Mouse (Mus musculus) spleen, adult 2 months (tissue): ENCODE results near the gene Snx13. TPM values are rescaled to one million over a fixed set of nuclear protein-coding genes. Genes with fewer than 3 reads are reported as not detected.
A peak's percentile ranks its signal among the peaks of the same experiment; 100 is the strongest.

Source experiments
- DNase-seq, 2 experiments: peaks; one replicate each; pipeline versions ENCODE4 v3.0.0 to v3.0.0-alpha.2; 2012 to 2021; ENCODE audit warnings: low spot score in 2 of 2, low read depth in 1 of 2
- H3K27ac ChIP-seq: fragments of 200-500 bp; 2 replicates; pipeline ENCODE4 v1.5.1; 2012; ENCODE audit warnings: low read length, inconsistent platforms; ENCODE audit not compliant: insufficient read depth
- H3K27me3 ChIP-seq: fragments of 200-500 bp; 2 replicates; pipeline ENCODE4 v1.6.1; 2012; ENCODE audit warnings: mild to moderate bottlenecking, moderate library complexity, low read length, inconsistent platforms; ENCODE audit not compliant: control insufficient read depth, insufficient read depth
- H3K36me3 ChIP-seq: fragments of 200-500 bp; 2 replicates; pipeline ENCODE4 v1.6.1; 2012; ENCODE audit warnings: mild to moderate bottlenecking, low read length, inconsistent platforms; ENCODE audit not compliant: control insufficient read depth, insufficient read depth
- H3K4me1 ChIP-seq: fragments of 200-500 bp; 2 replicates; pipeline ENCODE4 v1.6.1; 2011; ENCODE audit warnings: inconsistent platforms; ENCODE audit not compliant: control insufficient read depth, insufficient read depth, insufficient read length
- H3K4me3 ChIP-seq: fragments of 200-500 bp; 2 replicates; pipeline ENCODE4 v1.5.1; 2011; ENCODE audit warnings: mild to moderate bottlenecking, inconsistent platforms; ENCODE audit not compliant: insufficient read depth, insufficient read length; ENCODE audit errors: extremely low read depth
- CTCF ChIP-seq: fragments of 200-500 bp; IDR thresholded peaks from 2 replicates; pipeline ENCODE4 v1.5.1; 2011; ENCODE audit warnings: mild to moderate bottlenecking, inconsistent platforms; ENCODE audit not compliant: insufficient read depth, insufficient read length, insufficient replicate concordance; ENCODE audit errors: extremely low read depth
- POLR2A ChIP-seq: fragments of 200-500 bp; IDR thresholded peaks from 2 replicates; pipeline ENCODE4 v1.6.1; 2011; ENCODE audit warnings: low read depth, low read length, inconsistent platforms
- WGBS: fragments of 180-500 bp; shearing (Covaris S2); methylation state at CpG from one replicate; pipeline ENCODE4 v1.1.7; 2018; 5-methylcytosine and 5-hydroxymethylcytosine counted together
- polyA plus RNA-seq: library from polyadenylated mRNA; depleted of rRNA; stranded (reverse); fragments of >200 nt; gene quantifications from 2 replicates; pipeline ENCODE4 v1.2.3, GENCODE M21; 2012; rRNA removed

The Snx13 gene
- polyA plus RNA-seq = 2.4 and 2.5 TPM in 2 replicates

DNA sequence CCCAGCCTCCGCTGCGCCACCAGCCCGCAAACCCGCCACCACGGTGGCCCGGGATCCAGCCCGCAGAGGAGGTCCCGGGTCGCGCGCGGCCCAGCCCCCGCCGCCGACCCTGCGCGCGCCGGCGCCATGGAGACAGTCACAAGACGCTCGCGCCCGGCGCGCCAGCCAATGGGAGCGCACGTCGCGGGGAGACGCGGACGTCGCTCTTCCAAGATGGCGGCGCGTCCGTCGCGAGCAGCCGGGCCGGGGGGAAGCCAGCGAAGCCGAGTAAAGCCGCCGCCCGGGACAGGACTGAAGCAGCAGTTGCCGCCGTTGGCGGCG lies at the start of gene Snx13:
Snx13 (plus strand) TSS at position 188 of the 321 bp plus-strand sequence.
- Histone ChIP-seq H3K36me3 (no peaks in the 10 kb centered on the region), H3K27me3 (no peaks in the 10 kb centered on the region), H3K4me1 (peaks cover 1% of the 10 kb centered on the region; the same call in 1 of the 2 replicates), H3K27ac (peak within 1 kb of the TSS; percentile 97), H3K4me3 (peak within 1 kb of the TSS; percentile 95)
- TF ChIP-seq POLR2A = peak; percentile 24
- no peak for TF ChIP-seq CTCF
- 0% methylated on average over 48 of the region's 51 CpGs for WGBS
- peak; percentile 76 to 87 for DNase-seq

DNA sequence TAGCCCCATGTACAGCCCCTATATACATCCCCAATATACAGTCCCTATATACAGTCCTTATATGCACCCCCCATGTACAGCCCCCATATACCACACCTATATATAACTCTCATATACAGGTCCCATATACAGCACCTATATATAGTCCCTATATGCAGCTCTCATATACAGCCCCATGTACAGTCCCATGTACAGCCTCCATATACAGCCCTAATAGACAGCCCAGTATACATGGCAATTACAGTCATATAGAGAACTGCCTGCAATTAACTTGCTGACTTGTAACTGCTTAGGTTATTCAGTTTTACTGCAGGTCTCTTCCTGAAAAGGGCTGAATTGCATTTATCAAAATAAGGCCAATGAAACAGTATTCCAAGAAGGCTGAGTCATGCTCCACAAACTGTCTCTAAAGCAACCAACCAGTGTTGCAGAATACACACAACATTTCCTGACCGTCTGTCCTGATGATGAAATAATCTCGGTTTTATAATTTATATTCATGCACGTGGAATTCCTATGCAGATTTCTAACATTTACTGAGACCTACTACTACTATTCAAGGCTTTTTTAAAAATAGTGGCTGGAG lies 49.3 kb upstream of the Snx13 start:
- DNase-seq = no peak
- Histone ChIP-seq H3K27me3 (no peaks in the 10 kb centered on the region), H3K4me1 (no peaks in the 10 kb centered on the region), H3K27ac (no peak overlapping the region), H3K4me3 (no peak overlapping the region), H3K36me3 (no peaks in the 10 kb centered on the region)
- WGBS = 58% methylated on average over 3 of the region's 3 CpGs
- TF ChIP-seq POLR2A (no peak), CTCF (no peak)

DNA sequence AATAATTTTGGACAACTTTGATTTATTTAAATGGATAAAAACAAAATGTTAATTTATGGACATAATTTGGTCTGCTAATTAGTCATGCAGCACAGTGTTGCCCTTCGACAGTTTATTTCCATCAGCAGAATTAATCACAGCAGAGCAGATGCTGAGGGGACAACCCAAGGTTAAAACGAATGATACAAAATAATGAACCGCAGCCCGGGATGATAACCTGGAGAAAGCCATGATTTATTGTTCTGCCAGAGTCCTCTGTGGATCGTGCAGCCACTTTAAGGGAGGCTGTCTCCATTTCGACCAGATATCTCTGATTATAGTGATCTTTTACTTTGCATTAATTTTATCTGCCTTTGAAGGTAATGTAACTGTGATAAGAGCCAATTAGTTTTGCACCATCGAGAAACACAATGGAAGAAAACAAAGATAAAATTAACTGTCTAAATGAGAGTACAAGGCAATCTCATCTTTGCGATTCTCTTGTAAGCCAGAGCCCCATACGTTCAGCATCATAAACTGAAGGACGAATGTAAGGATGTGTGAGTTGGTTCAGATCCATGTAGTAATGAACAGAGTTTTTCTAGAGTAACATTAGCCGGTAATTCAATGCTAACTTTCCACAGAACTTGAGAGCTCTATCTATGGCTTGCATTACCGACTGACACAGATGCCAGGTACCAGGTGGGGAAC lies 48.1 kb upstream of the Snx13 start:
- Histone ChIP-seq H3K36me3 (no peaks in the 10 kb centered on the region), H3K4me1 (no peaks in the 10 kb centered on the region), H3K27me3 (no peaks in the 10 kb centered on the region), H3K27ac (no peak overlapping the region), H3K4me3 (no peak overlapping the region)
- no peak for TF ChIP-seq CTCF
- no peak for TF ChIP-seq POLR2A
- WGBS = 91% methylated on average over 12 of the region's 12 CpGs
- no peak for DNase-seq

DNA sequence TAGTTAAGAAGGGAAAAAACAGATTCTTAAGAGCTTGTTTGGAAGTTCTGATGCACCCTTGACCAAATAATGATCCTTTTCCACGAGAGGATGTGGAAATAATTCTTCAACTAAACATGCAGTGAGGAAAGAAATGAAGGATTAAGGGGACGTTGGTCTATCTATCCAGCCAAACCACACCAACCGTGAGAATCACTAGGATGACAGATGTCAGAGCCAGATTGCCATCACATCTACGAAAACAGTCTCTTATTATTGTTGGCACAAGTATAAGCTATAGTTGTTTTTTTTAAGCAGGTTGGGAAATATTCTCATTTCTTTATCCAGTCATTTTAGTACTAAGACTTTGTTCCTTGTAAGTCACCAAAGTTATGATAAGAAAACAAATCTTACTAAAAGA lies 46.7 kb upstream of the Snx13 start:
- TF ChIP-seq CTCF (no peak), POLR2A (no peak)
- WGBS = 75% methylated on average over 4 of the region's 4 CpGs
- no peaks in the 10 kb centered on the region for H3K27me3 ChIP-seq
- no peak for DNase-seq
- no peak overlapping the region for H3K4me3 ChIP-seq
- H3K36me3 ChIP-seq = no peaks in the 10 kb centered on the region
- H3K4me1 ChIP-seq = no peaks in the 10 kb centered on the region
- H3K27ac ChIP-seq = no peak overlapping the region

DNA sequence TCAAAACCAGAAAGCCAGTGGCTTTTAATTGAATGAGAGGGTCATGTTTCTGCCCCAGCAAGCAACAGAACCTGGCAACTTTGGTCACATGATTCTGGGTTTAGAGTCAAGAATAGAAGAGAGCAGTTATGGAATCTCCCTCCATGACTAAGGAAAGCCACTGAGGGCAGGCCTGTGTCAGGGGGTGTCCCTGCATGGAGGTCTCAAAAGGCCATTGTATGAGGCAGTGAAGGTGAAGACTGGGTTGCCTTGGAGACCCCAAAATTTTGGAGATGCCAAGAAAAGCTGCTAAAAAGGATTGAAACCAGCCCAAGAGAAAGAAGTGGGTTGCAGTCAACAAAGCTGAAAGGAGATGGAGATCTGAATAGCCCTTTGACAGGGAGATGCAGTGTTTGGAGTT lies 41.2 kb upstream of the Snx13 start:
- Histone ChIP-seq H3K27ac (no peak overlapping the region), H3K4me1 (no peaks in the 10 kb centered on the region), H3K27me3 (no peaks in the 10 kb centered on the region), H3K36me3 (no peaks in the 10 kb centered on the region), H3K4me3 (no peak overlapping the region)
- TF ChIP-seq POLR2A (no peak), CTCF (no peak)
- DNase-seq = no peak

DNA sequence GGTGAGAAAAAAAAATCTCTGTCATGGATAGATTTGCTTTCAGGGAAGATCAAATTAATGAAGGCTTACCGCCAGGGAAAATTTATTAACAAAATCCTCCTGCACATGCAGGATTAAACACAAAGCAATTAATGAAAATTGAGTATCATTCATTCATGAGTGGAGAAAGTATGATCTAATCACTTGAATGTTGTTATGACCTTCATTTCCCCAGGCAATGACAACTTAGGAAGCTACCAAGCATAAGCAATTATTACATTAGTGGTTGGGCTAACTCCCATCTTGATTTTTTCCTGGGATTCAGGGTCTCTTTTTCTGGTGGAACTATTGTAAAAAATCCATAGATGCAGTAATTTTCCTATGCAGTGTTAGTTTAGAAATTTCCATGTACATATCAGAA lies 39.1 kb upstream of the Snx13 start:
- no peak overlapping the region for H3K4me3 ChIP-seq
- no peak for DNase-seq
- no peak overlapping the region for H3K27ac ChIP-seq
- no peaks in the 10 kb centered on the region for H3K36me3 ChIP-seq
- WGBS = 86% methylated on average over 1 of the region's 1 CpGs
- no peak for TF ChIP-seq POLR2A
- no peak for TF ChIP-seq CTCF
- no peaks in the 10 kb centered on the region for H3K27me3 ChIP-seq
- no peaks in the 10 kb centered on the region for H3K4me1 ChIP-seq

DNA sequence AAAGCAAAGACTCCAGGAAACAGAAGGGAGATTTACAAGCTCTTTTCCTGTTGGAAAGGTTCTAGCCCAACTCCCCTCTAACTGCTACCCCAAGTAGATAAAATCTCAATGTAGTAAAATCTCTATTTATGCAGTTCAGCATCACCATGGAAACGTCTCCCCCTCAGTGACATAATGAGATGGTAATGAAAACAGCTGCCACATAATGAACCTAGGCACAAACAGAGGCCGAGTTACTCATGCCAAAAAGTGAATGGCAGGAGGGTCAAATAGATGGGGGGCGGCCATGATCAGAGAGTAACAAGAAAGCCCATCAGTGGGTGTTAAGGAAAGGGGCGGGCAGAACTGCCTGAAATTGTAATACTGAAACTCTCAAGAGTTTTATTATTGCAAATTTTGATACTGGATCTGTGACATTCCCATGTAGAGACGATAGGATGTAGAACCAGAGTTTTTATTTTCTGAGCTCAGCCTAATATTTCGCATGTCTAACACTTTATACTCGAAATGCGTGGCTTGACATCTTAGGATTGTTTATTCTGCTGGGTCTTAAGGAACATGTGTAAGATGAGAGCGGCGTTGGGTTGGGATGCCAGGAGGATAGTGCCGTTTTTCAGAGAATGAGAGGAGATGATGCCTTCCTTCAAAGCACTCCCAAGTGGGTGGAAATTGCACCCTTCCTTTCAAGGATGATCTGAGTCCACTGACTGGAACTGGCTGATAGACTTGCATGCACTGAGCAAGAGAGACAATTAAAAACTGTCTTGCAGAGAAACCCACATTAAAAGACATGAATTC lies 38.4 kb upstream of the Snx13 start:
- no peaks in the 10 kb centered on the region for H3K36me3 ChIP-seq
- no peaks in the 10 kb centered on the region for H3K4me1 ChIP-seq
- WGBS = 88% methylated on average over 11 of the region's 11 CpGs
- TF ChIP-seq CTCF = no peak
- TF ChIP-seq POLR2A = no peak
- H3K27ac ChIP-seq = no peak overlapping the region
- DNase-seq = no peak
- H3K4me3 ChIP-seq = no peak overlapping the region
- no peaks in the 10 kb centered on the region for H3K27me3 ChIP-seq
